Mouse (Mus musculus) lung, postnatal 10 days (tissue): ENCODE data around the gene Col11a2.

Experiments used
- DNase-seq: peaks from one replicate; pipeline ENCODE4 v3.0.0; 2021

The Col11a2 gene

DNA sequence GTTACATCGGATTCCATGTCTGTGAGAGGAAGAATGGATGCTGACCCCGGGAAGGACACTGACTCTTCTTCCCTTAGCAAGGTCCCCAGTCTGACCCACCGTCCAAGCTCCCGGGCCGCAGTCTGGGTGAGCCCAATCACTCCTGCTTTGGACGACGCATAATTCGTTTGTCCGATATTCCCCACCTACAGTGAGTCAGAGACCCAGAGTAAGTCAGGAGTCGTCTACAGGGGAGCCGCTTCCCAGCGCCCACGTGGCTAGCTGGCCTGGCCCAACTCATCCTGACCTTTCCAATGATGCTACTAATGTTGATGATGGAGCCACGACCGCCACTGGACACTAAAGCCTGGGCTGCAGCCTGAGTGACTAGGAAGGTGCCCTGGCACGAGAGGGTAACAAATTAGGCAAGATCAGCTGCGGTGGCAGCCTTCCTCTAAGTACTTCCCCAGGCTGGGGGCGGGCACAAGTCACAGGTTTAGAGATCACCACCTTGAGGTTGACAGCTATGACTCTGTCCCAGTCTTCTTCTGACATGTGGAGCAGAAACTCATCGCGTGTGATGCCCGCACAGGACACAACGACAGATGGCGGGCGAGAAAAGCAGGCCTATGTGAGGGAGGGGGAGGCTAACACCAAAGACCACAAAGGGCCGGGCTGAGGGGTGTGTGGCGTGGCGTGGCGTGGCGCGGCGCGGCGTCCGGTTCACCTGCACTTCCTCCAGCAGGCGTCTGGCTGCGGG is 12.2 kb upstream of the Col11a2 start:
- DNase-seq = peak; percentile 53

DNA sequence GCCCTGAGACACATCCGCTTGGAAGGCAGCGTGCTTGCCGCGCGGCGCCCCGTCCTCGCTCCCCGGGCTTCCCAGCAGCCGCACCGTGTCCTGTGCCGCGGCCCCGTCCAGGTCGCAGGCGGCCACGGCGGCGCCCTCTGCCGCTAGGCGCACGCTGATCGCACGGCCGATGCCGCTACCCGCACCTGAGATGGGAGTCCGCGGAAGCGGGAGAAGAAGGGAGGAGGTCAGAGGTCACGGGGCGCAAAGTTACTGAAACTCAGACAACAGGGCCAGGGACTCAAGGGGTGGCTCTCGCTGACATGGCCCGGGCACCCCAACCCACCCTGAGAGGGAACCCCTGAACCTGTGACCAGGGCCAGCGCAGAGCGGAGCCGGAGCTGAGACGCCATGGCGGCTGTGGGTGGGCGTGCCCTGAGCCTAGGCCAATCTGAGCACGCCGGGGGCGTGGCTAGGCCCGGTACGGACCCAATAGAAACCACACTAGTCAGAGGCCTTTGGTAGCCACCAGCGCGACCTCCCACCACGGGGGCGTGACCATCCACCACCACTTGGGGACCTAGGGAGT is 11.5 kb upstream of the Col11a2 start, which contains the start of gene H2-Ke6:
Gene H2-Ke6, minus strand, starts transcription at position 405 of the 568 bp plus-strand sequence.
- peak; percentile 96 for DNase-seq

DNA sequence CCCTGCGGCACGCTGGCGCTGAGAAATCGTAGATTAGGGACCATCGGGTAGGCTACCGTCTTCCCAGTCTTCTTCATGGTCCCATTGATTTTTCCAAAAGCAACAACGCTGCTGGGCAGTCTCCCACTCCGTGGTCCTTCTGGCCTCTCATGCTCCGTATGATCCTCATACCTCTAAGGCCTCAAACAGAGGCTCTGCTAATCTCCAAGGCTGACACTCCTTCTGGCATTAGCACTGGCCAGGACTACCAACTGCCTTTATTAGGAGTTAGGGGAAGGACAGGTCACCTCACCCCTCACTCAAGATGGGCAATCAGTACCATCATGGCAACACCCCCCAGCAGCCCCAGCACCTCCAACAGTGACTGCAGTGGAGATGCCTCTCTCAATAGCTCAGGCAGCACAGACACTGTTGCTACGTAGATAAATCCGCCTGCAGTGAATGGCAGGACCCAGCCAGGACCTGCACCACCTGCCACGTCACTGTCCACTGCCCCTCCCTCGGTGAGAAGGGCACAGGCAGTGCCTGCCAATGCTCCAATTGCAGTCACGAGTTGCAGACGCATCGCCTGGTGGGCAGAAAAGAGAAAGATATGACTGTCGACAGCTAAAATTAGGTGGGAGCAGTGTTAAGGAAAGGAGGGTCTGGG is 10.6 kb upstream of the Col11a2 start:
- no peak for DNase-seq

DNA sequence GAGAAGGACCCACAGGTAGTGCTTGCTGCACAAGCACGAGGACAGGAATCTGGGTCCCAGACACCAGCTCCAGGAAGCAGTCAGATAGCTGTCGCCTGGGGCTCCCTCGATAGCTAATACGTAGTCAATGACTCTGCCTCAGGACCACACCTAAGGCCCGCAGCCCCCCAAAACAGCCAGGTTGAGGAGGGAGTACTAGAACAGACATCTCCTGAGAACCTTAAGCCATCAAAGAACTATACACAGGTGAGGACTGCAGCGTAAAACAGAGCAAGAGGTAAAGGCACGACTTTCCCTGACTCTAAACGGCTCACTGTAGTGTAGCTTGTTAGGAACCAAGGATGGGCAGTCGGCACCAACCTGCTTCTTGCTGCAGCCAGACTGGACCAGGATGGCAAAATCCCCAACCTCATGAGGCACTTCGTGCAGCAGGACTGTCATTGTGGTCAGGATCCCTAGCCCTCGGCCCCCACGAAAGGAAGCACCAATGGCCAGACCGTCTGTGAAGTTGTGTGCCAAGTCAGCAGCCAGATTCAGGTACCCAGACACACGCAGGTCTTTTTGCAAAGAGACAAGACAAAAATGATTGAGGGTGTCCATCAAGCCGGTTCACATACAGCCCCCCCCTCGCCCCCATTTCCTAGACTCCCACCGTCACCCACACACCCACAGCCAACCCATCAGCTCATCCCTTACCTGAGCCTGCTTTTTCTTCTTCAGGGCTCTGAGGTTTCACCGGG is 9.9 kb upstream of the Col11a2 start:
- no peak for DNase-seq

DNA sequence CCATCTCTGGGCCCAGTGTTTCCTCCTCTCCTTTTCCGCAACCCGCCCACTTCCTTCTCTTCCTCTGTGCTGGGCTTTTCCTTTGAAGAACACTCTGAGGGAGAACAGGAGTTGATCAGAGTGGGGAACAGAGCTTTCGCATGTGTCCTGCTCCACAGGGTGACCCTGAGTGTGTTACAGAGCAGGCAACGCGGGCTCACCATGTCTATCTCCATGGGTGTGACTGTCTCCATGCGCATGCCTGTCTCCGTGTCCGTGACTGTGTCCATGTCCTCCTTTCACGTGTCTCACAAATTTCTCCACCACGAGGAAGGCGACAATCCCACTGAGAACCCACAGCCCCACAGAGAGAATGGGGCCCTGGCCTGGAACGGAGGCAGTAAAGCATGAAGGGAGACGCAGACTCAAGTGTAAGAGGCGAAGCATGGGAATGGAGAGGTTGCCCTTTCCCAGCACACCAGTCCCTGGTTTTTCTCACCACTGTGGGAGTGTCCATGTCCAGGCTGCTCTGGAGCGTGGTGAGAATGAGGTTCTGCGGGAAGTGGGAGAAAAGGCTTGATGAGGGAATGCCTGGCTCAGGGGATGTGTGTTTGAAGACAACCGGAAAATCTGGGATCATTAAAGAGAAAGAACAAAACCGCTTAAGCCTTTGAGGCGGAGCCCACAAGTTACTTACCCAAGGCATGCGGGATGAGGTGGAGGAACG is 9.2 kb upstream of the Col11a2 start:
- no peak for DNase-seq

DNA sequence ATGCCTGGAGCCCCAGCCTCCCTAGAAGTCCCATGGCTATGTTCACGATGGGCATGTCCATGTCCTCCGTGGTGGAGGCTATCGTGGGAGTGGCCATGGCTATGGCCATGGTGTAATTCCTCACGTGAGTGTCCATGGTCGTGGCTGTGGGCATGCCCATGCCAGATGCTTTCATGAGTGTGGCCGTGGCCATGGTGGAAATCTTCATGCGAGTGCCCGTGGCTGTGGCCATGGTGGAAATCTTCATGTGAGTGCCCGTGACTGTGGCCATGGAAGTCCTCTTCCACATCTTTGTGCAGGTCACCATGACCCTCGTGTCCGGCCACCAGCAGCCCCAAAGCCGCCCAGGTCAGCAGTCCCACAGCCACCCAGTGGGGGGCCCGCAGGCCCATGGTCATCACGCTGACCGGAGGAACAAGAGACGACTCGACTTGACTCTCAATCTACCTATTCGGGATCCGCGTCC is 8.3 kb upstream of the Col11a2 start:
- peak; percentile 64 for DNase-seq

DNA sequence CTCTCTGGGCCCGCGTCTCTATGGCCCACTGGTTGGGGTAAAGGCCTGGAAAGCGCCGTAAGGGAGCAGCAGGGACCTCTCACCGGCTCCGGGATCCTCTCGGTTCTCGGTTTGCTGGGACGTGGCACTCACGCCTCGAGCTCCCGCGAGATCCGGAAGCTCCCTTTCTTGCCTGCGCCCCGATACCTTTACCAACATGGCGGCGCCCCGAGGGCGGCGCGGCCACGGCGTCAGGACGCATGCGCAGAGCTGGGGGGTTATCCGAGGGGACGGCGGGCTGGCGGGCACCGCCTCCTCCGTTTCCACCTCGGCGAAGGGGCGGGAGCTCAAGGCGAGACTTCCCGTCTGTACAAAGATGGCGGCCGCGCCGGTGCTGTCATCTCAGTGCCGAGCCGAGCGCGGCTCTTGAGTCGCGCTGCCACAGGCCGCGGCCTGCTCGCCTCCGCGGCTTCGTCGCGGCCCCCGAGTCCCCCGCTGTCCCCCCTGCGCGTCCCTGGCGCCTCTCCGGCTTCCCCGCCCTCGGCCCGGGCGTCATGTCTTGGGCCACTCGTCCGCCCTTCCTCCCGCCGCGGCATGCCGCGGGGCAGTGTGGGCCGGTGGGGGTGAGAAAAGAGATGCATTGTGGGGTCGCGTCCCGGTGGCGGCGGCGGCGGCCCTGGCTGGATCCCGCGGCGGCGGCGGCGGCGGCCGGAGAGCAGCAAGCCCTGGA is 7.6 kb upstream of the Col11a2 start, which contains the start of the genes Slc39a7 and Rxrb:
Gene Slc39a7, minus strand, starts transcription at position 218 of the 709 bp plus-strand sequence.
Gene Rxrb, plus strand, starts transcription at position 348 of the 709 bp plus-strand sequence.
- peak; percentile 99 for DNase-seq

DNA sequence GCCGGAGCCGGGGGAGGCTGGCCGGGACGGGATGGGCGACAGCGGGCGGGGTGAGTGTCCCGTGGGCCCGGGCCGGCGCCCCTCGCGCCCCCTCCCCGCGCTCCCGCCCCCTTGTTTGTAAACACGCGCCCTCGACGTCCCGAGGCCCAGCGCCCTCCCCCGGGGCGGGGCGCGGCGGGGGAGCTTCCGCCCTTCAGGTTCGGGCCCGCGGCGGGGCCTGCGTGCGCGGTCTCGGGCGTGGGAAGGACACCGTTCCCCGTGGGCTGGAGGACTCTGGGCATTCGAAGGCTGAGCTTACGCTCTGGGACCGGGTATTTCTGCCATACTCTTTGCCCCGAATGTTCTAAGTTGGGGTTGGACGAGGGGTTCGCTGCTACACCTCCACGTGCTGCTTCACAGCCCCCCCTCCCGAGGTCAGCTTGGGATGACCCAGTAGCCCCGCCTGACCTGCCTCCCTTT is 7.0 kb upstream of the Col11a2 start:
- peak; percentile 80 for DNase-seq

DNA sequence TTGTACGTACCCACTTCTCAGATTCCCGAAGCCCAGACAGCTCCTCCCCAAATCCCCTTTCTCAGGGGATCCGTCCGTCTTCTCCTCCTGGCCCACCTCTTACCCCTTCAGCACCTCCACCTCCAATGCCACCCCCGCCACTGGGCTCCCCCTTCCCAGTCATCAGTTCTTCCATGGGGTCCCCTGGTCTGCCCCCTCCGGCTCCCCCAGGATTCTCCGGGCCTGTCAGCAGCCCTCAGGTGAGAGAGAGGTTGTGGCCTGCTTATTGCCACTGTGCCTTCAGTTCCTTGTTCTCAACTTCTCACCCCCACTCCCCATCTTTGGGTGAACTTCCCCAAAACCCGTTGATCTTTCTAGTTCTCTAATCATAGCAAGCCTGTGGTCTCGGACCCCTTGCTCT is 6.4 kb upstream of the Col11a2 start:
- peak; percentile 43 for DNase-seq

DNA sequence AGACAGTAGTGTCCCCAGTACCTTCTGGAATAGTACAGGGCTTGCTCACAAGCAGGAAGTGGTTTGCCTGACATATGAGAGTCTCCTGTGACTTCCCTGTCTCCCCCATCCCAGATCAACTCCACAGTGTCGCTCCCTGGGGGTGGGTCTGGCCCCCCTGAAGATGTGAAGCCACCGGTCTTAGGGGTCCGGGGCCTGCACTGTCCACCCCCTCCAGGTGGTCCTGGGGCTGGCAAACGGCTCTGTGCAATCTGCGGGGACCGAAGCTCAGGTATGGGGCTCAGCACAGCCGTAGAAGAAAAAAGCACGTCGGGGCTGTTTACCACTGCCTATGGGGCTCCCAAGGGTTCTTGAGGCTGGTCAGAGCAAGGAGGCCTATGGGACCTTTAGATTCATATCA is 5.8 kb upstream of the Col11a2 start:
- DNase-seq = no peak

DNA sequence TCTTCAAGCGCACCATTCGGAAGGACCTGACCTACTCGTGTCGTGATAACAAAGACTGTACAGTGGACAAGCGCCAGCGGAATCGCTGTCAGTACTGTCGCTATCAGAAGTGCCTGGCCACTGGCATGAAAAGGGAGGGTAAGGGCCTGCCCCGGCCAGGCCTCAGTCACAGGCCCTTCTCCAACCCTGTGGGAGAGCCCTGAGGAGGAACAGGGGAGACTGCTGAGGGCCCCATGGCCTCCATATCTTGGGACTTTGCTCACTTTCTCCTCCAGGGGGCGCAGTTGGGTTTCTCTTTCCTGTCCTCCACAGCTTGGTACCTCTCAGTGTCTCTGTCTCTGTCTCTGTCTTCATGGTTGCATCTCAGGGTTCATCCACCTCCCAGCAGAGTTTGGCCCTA is 5.2 kb upstream of the Col11a2 start:
- DNase-seq = peak; percentile 79

DNA sequence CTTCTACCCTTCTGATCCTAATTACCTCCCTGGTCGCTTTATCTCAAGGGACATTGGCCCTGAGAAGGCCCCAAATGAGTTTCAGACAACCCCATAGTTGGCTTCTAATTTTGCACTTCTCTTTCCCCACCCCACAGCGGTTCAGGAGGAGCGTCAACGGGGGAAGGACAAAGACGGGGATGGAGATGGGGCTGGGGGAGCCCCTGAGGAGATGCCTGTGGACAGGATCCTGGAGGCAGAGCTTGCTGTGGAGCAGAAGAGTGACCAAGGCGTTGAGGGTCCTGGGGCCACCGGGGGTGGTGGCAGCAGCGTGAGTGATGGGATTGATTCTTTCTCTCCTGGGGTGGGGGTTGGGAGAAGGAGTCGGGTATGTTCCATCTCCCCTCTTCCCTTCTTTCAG is 3.7 kb upstream of the Col11a2 start:
- DNase-seq = no peak

DNA sequence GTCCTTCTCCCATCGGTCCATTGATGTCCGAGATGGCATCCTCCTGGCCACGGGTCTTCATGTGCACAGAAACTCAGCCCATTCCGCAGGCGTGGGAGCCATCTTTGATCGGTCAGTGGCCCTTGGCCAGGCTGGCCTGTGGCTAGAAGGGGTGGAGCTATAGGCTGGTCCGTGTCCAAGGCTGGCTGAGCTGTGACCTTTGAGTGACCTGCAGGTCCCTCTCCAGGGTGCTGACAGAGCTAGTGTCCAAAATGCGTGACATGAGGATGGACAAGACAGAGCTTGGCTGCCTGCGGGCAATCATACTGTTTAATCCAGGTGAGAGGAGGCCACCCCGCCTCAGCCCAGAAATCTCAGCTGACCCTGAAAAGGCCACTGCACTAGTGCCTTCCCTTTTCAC is 2.6 kb upstream of the Col11a2 start:
- peak; percentile 38 for DNase-seq

DNA sequence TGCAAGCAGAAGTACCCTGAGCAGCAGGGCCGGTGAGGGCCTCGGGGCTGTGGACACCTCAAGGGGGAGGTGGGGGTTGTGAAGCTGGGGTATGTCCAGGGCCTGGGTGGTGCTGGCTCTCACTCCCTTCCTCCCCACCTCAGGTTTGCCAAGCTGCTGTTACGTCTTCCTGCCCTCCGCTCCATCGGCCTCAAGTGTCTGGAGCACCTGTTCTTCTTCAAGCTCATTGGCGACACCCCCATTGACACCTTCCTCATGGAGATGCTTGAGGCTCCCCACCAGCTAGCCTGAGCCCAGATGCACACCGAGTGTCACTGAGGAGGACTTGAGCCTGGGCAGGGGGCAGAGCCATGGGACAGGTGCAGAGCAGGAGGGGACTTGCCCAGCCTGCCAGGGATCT is 2.0 kb upstream of the Col11a2 start:
- DNase-seq = no peak

DNA sequence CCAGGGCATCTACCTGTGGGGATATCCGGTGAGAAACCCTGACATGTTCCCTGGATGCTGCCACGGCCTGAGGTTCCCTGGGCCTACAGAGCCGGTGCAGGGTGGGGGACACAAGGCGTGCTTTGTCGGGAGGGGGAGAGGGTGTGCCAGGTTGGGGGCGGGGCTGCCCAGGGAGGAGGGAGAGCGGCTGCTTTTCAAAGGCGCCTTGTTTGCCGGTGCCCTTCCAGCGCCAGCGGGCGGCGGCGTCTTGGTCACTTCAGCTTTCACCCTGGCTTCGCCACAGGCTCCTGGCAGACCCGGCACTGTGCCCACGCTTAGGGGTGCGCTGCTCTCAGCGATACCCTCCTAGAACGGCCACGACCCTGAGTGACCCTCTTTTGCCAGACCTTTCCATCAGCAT is 797 bp upstream of the Col11a2 start:
- DNase-seq = peak; percentile 45

DNA sequence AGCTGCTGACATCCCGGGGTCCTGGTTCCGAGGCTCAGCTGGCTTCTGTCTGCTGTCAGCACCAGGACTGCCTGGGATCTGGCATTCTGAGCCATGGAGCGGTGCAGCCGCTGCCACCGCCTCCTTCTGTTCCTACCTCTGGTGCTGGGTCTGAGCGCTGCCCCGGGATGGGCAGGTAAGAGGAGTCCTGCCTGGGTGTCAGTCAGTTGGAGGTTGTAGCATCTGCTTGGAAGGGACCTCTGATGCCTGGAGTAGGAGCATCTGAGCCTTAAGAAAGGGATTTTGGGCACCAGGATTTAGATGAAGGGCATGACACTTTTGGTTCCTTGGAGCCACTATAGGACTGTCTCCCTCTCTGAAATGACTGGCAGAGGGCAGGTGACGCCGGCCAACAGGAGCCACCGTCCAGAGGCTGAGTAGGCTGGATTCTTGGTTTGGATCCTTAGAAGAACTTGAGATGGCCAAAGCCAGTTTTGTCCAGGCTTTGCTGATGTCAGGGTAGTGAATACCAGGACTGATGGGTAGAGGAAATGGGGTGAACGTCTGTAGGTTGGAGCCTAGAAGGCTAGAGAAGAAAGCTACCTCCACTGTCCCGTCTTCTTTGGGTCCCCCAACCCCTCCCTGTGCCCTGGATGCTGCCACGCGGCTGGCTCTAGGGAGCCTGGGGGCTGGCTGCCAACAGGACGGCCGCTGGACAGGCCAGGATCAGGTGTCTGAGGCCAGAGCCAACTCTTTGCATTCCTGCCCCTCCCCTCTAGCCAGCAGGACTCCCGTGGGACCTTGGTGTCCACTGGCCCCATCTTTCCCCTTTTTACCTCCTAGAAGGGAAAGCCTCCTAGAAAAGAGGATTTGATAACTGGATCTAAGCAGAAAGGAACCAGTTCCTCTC is 569 bp downstream of the Col11a2 start:
- no peak for DNase-seq

DNA sequence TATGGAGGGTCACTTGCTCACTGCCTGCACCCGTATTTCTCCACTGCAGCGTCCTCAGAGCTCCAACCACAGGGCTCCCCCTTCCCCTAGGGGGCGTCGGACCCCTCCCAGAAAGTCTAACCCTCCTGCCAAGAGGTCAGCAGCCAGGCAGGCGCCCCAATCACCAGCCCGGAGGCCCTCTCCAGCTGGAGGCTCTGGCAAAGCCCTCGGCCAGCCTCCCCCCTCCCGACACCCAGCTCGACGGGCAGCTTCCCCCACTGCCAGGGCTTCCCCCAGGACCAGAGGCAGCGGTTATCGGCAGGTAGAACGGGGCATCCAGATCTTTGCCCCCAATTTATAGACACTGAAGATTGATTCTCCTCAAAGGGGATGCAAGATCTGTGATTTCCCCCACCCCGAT is 6.7 kb downstream of the Col11a2 start:
- DNase-seq = no peak

DNA sequence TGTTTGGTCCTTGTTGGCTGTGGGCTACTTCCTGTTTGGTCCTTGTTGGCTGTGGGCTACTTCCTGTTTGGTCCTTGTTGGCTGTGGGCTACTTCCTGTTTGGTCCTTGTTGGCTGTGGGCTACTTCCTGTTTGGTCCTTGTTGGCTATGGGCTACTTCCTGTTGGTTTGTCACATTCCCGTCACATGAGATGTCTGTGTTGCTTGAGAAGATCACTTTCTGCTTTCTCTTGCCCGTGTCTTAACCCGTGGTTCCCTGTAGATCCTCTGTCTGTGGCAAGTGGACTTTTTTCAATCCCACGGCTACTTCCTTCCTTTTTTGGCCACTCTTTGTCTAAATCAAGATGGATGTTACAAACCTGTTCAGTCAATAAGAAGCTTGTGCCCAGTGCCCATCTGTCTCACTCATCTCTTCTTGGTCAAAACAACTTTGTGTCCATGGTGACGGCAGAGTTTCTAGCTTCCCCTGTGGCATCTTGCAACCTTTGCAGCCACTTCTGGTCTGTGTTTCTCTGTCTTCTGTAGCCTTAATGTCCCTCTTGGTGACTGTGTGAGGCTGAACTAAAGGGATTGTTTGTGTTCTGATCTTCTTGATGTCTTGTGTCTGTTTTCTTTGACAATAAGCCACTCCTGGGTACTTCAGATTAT is 8.3 kb downstream of the Col11a2 start:
- no peak for DNase-seq

DNA sequence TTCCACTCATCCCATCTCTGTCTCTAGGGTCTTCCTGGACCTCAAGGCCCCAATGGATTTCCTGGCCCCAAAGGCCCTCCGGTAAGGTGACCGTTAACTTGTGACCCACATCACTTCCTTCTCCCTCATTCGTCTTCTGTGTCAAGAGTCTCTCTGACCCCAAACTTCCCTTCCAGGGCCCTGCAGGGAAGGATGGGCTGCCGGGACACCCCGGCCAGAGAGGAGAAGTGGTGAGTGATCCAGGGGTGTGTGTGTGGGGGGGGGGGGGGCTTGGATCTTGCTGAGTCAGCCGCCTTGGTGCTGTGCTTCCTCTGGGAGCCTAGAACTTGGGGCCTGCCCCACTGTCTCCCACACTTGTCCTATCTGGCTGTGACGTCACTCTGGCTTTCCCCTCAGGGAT is 18.0 kb downstream of the Col11a2 start:
- no peak for DNase-seq

DNA sequence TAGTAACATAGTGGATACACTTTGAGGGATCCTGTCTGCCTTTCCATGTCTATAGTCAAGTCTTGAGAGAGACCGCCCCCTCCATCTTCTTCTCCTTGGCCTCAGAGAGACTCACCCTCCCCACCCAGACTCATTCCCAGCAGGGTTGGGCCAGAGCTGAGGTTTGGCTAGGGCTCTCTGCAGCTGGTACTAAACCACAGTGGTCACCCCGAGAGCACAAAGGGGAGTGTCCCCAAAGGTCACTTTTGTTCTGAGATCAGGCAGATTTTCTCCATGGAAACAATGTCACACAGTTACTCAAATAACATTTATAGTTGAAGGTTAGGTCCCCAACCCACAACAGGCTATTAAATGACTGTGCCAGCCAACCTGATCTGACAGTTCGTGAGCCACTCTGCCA is 29.6 kb downstream of the Col11a2 start:
- DNase-seq = no peak
